Mouse (Mus musculus): ENCODE measurements around the gene Gabbr2. TPM values are rescaled to one million over a fixed set of nuclear protein-coding genes. Genes with fewer than 3 reads are reported as not detected.

Gabbr2 gene
- total and polyA plus RNA-seq, 3 experiments: not detected

DNA sequence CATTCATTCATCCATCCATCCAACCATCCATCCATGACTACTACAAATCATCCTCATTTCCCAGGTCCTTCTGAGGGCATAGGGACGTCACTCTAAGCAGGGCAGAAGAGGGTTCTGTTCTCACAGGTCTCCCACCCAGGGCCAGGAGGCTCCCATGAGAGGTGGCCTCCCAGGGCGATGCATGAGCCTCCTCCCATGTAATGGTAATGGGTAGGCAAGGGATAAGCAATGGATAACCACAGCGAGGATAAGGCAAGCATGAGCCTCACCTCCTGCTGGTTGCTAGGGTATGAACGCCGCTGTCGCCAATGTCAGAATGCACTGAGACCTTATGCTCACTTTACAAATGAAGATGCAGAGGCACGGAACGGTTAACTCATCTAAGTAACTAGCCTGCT, 301.7 kb downstream of the Gabbr2 start:
- TF ChIP-seq SIN3A (IDR thresholded peaks at IDR 0.05; ENCODE audit: low read length) (no peak), USF2 (conservative IDR thresholded peaks at IDR 0.05; ENCODE audit: low read depth, low read length) (no peak), USF1 (IDR thresholded peaks at IDR 0.05; ENCODE audit: low read depth, low read length) (no peak), BHLHE40 (IDR thresholded peaks at IDR 0.05; ENCODE audit: low read depth, low read length) (no peak), RAD21 (IDR thresholded peaks at IDR 0.05; ENCODE audit: low read depth, low read length) (no peak), GABPA (IDR thresholded peaks at IDR 0.05; ENCODE audit: insufficient replicate concordance, low read depth, low read length) (no peak), MEF2A (IDR thresholded peaks at IDR 0.05; ENCODE audit: borderline replicate concordance, low read depth, low read length) (no peak), HCFC1 (IDR thresholded peaks at IDR 0.05; ENCODE audit: low read depth, low read length) (no peak)
- Histone ChIP-seq H3K9me3 (replicated peaks; ENCODE audit: low read length) (peaks cover 9% of the 10 kb centered on the region), H3K27ac (ENCODE audit: insufficient read depth, low read depth) (no peak overlapping the region), H3K79me2 (replicated peaks; ENCODE audit: control insufficient read depth, extremely low read depth, insufficient read depth, poor library complexity, severe bottlenecking) (no peaks in the 10 kb centered on the region), H3K27me3 (replicated peaks) (peaks cover 45% of the 10 kb centered on the region), H3K4me2 (ENCODE audit: insufficient read depth, low read depth, poor library complexity, severe bottlenecking) (no peak overlapping the region), H3K4me1 (ENCODE audit: control insufficient read depth in 1 of 2, insufficient read depth in 2 of 2) (no peaks in the 10 kb centered on the region), H3K9ac (ENCODE audit: insufficient read depth, low read depth) (no peak overlapping the region), H3K4me3 (replicated peaks in 1 of 3; ENCODE audit: low read depth in 2 of 3, low read length in 2 of 3, poor library complexity in 1 of 3) (no peak overlapping the region), H3K36me3 (replicated peaks in 1 of 2; ENCODE audit: control insufficient read depth in 1 of 2, insufficient read depth in 1 of 2, low read length in 1 of 2) (no peaks in the 10 kb centered on the region)
- no peak for DNase-seq (ENCODE audit: extremely low read depth)
- in situ Hi-C loops (cut with MboI; ENCODE audit: low pct_ligation_motif_present, low pct_unique_long_range_greater_than_20kb, low sequenced_read_pairs): no loop called here
- dilution Hi-C loops (cut with MboI; ENCODE audit: extremely low pct_ligation_motif_present, extremely low pct_unique_long_range_greater_than_20kb, low sequenced_read_pairs): no loop called here

DNA sequence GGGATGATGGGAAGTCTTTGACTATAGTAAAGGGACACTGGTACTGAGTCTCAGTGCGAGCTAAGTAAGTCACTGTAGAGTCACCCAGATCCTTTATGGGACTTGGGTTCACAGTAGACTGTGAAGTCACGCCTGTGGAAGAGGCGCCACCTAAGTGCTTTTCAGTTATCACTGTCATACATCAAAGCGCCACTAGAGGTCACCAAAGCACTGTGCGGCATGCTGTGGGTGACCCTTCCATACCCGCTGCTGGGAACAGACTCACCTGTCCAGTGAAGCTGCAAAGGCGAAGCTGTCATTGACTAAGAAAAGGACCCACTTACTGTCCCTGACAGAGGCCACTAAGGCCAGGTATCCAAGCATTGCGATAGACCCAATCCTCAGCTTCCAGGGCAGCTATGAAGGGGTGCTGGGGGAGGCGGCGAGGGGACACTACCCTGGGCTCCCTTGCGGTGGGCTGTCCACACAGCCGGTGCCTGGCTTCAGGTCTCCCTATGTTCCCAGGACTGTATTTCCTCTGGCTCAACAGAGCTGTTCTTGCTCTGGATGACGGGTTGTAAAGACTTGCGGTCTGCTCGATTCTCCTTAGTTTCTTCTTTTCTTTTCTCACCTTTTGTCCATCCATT, 302.2 kb downstream of the Gabbr2 start:
- Histone ChIP-seq H3K79me2 (replicated peaks; ENCODE audit: control insufficient read depth, extremely low read depth, insufficient read depth, poor library complexity, severe bottlenecking) (no peaks in the 10 kb centered on the region), H3K9me3 (replicated peaks; ENCODE audit: low read length) (peaks cover 9% of the 10 kb centered on the region), H3K9ac (ENCODE audit: insufficient read depth, low read depth) (no peak overlapping the region), H3K4me1 (ENCODE audit: control insufficient read depth in 1 of 2, insufficient read depth in 2 of 2) (no peaks in the 10 kb centered on the region), H3K36me3 (replicated peaks in 1 of 2; ENCODE audit: control insufficient read depth in 1 of 2, insufficient read depth in 1 of 2, low read length in 1 of 2) (no peaks in the 10 kb centered on the region), H3K27ac (ENCODE audit: insufficient read depth, low read depth) (no peak overlapping the region), H3K27me3 (replicated peaks) (peaks cover 40% of the 10 kb centered on the region), H3K4me3 (replicated peaks in 1 of 3; ENCODE audit: low read depth in 2 of 3, low read length in 2 of 3, poor library complexity in 1 of 3) (no peak overlapping the region), H3K4me2 (ENCODE audit: insufficient read depth, low read depth, poor library complexity, severe bottlenecking) (no peak overlapping the region)
- DNase-seq (ENCODE audit: extremely low read depth): peak; percentile 71
- dilution Hi-C loops (cut with MboI; ENCODE audit: extremely low pct_ligation_motif_present, extremely low pct_unique_long_range_greater_than_20kb, low sequenced_read_pairs): no loop called here
- in situ Hi-C loops (cut with MboI; ENCODE audit: low pct_ligation_motif_present, low pct_unique_long_range_greater_than_20kb, low sequenced_read_pairs): loop anchor here (10.0 kb wide), 1 partner anchor 355 kb away; no protein-coding TSS in a partner anchor
- TF ChIP-seq RAD21 (IDR thresholded peaks at IDR 0.05; ENCODE audit: low read depth, low read length): no peak; the same call in none of the 2 replicates
- TF ChIP-seq ZC3H11A (IDR thresholded peaks at IDR 0.05; ENCODE audit: low read depth, low read length): peak; percentile 69
- no peak for TF ChIP-seq POLR2A (IDR thresholded peaks at IDR 0.05; ENCODE audit: low read depth, low read length)
- TF ChIP-seq CTCF (conservative IDR thresholded peaks at IDR 0.05 in 1 of 2, IDR thresholded peaks at IDR 0.05 in 1 of 2; ENCODE audit: low read depth in 2 of 2, low read length in 2 of 2): peak; percentile 88 to 97
- no peak for TF ChIP-seq USF1 (IDR thresholded peaks at IDR 0.05; ENCODE audit: low read depth, low read length)
- TF ChIP-seq NELFE (IDR thresholded peaks at IDR 0.05; ENCODE audit: low read depth, low read length): peak; percentile 26; the same call in 1 of the 2 replicates
- no peak for TF ChIP-seq IRF4 (IDR thresholded peaks at IDR 0.05; ENCODE audit: low read depth, low read length)
- TF ChIP-seq CHD2 (IDR thresholded peaks at IDR 0.05; ENCODE audit: low read length): no peak
- peak; percentile 92 for TF ChIP-seq SMC3 (IDR thresholded peaks at IDR 0.05; ENCODE audit: low read depth, low read length)
